Mouse (Mus musculus) ovary, postnatal 10 days (tissue): Measurements from ENCODE around the gene Fam234a.
"Not testable (repeated sequence)": the region's sequence is repeated elsewhere in the genome, so short reads cannot be mapped to it uniquely, and the experiment has no call there.

Experiments used
- DNase-seq: peaks from one replicate; pipeline ENCODE4 v3.0.0; 2022; ENCODE audit warnings: low spot score

The Fam234a gene

GRCm38 (mm10) chr17:26232863-26233262 lies 11.2 kb downstream of the Fam234a start:
- no peak for DNase-seq

DNA sequence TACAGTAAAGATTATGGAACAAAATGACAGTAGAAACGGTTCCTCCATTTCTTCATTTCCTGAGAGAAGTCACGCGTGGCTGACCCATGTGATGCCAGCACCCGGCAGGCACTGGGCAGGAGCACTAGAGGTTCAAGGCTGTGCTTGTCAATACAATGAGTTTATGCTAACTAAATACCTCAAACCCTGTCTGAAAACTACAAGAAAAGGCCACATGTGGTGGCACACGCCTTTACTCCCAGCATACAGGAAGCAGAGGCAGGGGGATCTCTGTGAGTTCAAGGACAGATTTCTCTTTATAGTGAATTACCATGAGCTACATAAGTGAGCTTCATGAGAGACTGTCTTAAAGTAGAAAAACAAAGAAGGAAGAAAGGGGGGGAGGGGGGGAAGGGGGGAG lies 12.9 kb downstream of the Fam234a start:
- DNase-seq: no peak

GRCm38 (mm10) chr17:26229776-26230175 lies 14.3 kb downstream of the Fam234a start:
- no peak for DNase-seq

DNA sequence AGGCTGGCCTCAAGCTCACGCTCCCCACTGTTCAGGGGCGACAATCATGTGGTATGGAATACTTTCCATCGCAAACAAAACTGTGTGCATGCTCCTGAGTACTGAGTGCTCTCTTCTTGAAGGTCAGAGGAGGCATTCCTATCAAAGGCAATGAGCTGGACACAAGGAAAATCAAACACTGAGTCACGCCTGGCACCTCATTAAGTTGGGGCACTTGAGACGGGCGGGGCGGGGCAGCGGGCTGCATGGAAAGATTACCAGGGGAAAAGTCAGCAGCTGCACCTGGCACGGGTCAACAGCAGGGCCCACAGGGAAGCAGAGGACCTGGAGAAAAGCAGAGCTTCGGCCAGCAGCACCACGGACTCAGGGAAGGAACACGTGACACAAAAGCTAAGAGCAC lies 18.9 kb downstream of the Fam234a start:
- DNase-seq: no peak

- no peak for DNase-seq
Measured at GRCm38 (mm10) chr17:26221508-26221907, 22.5 kb downstream of the Fam234a start.

DNA sequence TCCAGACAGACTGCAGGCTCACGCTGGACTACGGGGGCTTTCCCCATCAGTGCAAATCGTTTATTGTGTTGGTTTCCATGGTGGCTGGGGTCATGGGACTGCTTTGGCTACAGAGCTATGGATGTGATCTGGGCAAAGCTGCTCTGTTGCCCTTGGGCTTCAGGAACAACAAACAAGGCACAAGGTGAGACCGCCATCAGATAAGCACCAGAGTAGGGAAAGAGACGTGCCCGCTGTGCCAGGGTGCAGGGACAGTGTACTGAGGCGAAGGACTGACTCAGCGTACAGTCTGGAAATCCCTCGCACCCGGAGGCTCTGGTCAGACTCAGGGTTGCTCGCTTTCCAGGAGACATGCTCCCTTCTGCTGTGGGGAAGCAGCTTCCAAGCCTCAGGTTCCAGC lies 31.4 kb downstream of the Fam234a start:
- DNase-seq: no peak

- DNase-seq: no peak
Measured at GRCm38 (mm10) chr17:26212241-26212640, 31.8 kb downstream of the Fam234a start.

- no peak for DNase-seq
Measured at GRCm38 (mm10) chr17:26207686-26208085, 36.4 kb downstream of the Fam234a start, which contains the start of gene Arhgdig. Gene Arhgdig, minus strand, starts transcription at chr17:26207786.

DNA sequence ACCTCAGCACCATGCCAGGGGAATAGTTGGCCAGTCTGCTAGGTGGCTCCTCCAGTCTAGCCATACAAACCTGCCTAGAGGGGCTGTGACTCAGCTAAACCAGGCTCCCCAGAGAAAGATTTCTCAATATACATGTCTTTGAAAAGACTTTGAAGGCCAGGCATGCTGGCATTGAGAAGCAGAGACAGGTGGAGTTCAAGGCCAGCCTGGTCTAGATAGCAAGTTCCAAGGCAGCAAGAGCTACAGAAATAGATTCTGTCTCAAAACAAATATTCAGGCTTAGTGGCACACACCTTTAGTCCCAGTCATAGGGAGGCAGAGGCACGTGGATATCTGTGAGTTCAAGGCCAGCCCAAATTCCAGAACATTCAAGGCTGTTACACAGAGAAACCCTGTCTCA lies 37.6 kb downstream of the Fam234a start:
- no peak for DNase-seq

- DNase-seq: no peak
Measured at GRCm38 (mm10) chr17:26204766-26205165, 39.3 kb downstream of the Fam234a start.

DNA sequence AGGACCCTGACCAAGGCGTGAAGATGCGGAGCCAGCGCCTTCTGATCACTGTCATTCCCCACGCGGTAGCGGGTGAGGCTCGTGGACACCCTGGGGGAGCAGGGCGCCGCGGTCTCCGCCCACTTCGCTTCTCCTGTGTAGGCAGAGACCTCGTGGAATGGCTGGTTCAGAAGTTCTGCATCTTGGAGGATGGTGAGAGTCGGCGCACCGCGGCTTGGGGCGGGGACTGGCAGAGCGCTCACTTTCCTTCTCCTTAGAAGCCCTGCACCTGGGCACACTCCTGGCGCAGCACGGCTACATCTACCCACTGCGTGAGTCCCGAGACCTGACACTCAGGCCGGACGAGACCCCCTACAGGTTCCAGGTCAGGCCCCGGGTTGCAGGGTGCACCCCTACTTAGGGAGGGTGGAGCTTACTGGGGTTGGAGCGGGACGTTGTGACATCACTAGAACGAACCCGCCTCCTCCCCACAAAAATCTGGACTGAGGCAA lies 40.7 kb downstream of the Fam234a start:
- DNase-seq: no peak

GRCm38 (mm10) chr17:26202737-26203136 lies 41.3 kb downstream of the Fam234a start, which contains the start of gene Rgs11:
Gene Rgs11, plus strand, starts transcription at chr17:26202951.
- no peak for DNase-seq

GRCm38 (mm10) chr17:26201998-26202397 lies 42.0 kb downstream of the Fam234a start:
- no peak for DNase-seq

GRCm38 (mm10) chr17:26200831-26201705 lies 43.0 kb downstream of the Fam234a start:
- DNase-seq: no peak

DNA sequence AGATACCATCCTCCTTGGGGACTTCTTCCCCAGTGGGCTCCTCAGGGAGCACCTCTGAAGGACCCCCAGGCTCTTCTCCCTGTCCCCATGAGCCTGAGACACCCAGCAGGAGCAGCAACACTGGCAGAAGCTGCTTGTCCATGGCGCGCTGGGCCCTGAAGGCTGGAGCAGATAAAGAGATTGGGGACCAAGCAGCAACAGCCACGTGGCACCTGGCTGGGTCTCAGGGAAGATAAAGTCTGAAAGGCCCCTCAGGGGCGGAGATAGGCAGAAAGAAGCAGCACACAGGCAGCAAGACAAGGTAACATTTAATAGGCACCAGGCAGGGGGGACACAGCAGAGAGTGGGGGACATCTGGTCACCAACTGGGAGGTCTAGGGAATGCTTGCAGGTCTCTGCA lies 45.1 kb downstream of the Fam234a start, which contains the start of gene Pdia2:
Gene Pdia2 (minus strand): TSS at position 196 of the 400 bp plus-strand sequence.
- no peak for DNase-seq

- DNase-seq: no peak
Measured at GRCm38 (mm10) chr17:26192481-26193190, 51.4 kb downstream of the Fam234a start.

DNA sequence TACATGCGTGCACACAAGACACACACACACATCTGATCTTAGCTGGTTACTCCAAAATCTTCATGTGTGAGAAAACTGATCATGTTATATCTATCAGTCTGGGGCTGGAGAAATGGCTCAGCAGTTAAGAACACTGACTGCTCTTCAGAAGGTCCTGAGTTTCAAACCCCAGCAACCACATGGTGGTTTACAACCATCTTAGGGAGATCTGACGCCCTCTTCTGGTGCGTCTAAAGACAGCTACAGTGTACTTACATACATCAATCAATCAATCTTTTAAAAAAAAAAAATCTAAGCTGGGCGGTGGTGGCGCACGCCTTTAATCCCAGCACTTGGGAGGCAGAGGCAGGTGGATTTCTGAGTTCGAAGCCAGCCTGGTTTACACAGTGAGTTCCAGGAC lies 52.6 kb downstream of the Fam234a start:
- not testable (repeated sequence) for DNase-seq

DNA sequence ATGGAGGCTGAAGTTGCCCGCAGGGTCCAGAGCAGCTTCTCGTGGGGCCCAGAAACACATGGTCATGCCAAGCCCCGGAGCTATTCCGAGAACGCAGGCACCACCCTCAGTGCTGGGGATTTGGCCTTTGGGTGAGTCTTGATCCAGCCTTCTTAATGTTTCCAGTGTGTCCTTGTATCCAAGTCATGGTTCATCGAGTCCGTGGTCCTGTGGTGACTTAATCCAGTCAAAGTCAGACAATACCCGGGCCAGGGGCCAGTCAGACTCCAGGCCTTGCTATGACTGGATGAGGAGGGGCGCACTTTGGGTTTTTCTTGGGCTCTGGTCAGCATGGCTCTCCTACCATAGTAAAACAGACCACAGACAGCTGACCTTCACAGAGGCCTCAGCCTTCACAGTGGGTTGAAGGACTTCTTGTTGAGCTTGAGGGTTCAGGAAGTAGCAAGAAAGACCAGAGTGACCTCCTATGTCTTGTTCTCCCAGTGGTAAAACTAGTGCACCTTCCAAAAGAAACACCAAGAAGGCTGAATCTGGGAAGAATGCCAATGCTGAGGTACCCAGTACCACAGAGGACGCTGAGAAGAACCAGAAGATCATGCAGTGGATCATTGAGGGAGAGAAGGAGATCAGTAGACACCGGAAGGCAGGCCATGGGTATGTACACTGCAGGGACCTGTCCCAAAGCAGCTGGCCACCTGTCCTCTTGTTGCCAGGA lies 55.8 kb downstream of the Fam234a start:
- DNase-seq: no peak

- DNase-seq: no peak
Measured at GRCm38 (mm10) chr17:26187592-26187991, 56.5 kb downstream of the Fam234a start.

DNA sequence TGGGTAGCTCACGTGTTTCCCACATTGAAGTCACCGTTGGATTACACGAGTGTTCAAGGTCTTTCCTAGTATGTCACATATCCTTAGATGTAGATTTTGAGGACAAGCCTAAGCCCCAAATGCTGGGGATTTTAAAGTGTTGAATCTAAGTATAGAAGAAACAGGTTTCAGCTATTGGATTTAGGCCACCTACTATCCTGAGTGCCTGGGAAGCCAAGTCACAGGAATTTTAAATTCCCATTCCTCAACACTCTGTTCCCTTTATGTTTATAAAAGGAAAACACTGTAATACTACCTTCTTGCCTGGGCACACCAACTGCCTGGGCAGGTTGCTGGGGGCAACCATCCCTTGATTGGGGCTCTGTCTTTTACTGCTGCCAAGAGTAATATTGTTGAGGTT lies 62.9 kb downstream of the Fam234a start:
- no peak for DNase-seq

DNA sequence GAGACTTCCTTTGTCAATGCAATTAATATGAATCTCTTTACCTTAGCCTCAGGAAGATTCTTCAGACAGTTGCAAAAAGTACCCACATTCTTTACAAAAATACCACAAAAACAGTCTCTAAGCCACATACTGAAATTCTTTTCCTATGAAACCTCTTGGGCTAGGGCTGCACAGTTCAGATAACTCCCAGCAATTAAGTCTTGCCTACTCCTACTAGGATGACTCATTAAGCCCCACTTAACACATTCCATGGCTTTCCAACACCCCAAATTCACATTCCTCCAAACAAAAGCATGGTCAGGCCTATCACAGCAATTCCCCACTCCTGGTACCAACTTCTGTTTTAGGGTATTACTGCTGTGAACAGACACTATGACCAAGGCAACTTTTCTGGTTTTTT lies 65.4 kb downstream of the Fam234a start:
- DNase-seq: no peak

- not testable (repeated sequence) for DNase-seq
Measured at GRCm38 (mm10) chr17:26175248-26175647, 68.8 kb downstream of the Fam234a start.
